Mouse (Mus musculus) heart, embryonic 14.5 days (tissue): Measurements from ENCODE around the gene B3gnt3. TPM values are rescaled to one million over a fixed set of nuclear protein-coding genes. Genes with fewer than 3 reads are reported as not detected.
A peak's percentile ranks its signal among the peaks of the same experiment; 100 is the strongest.
"Not testable (repeated sequence)": the region's sequence is repeated elsewhere in the genome, so short reads cannot be mapped to it uniquely, and the experiment has no call there.

ENCODE experiments used
- ATAC-seq: fragments of 200-750 bp; cut with Nextera tagmentation; 2 replicates; pipeline ENCODE4 v1.8.0; 2017; ENCODE audit warnings: low read depth, moderate TSS enrichment; ENCODE audit not compliant: insufficient number of reproducible peaks, insufficient read depth, low FRiP score
- H3K27ac ChIP-seq, 2 experiments: fragments of 200-500 bp in 1 of 2; fragments of 300-500 bp in 1 of 2; sonication (generic) in 1 of 2; replicated peaks in 1 of 2; 2 replicates each; pipeline ENCODE4 v1.5.1; 2012 to 2014; ENCODE audit warnings: low read depth in 2 of 2, low read length in 2 of 2, control low read depth in 1 of 2, mild to moderate bottlenecking in 1 of 2, mixed read lengths in 1 of 2; ENCODE audit not compliant: control insufficient read depth in 1 of 2, insufficient read depth in 1 of 2
- H3K27me3 ChIP-seq: fragments of 300-500 bp; sonication (generic); 2 replicates; pipeline ENCODE4 v1.6.1; 2014; ENCODE audit warnings: mild to moderate bottlenecking, low read length, control low read depth; ENCODE audit not compliant: control insufficient read depth, insufficient read depth
- H3K36me3 ChIP-seq: fragments of 300-500 bp; sonication (generic); 2 replicates; pipeline ENCODE4 v1.6.1; 2014; ENCODE audit warnings: mild to moderate bottlenecking, control low read depth, low read length, mixed read lengths; ENCODE audit not compliant: control insufficient read depth, insufficient read depth
- H3K4me1 ChIP-seq, 2 experiments: fragments of 200-500 bp in 1 of 2; fragments of 300-500 bp in 1 of 2; sonication (generic) in 1 of 2; 2 replicates each; pipeline ENCODE4 v1.6.1; 2012 to 2014; ENCODE audit warnings: low read length in 2 of 2, control low read depth in 1 of 2, mixed read lengths in 1 of 2; ENCODE audit not compliant: control insufficient read depth in 2 of 2, insufficient read depth in 2 of 2
- H3K4me2 ChIP-seq: fragments of 300-500 bp; sonication (generic); 2 replicates; pipeline ENCODE4 v1.6.1; 2014; ENCODE audit warnings: mild to moderate bottlenecking, low read length
- H3K4me3 ChIP-seq, 2 experiments: fragments of 200-500 bp in 1 of 2; fragments of 300-500 bp in 1 of 2; sonication (generic) in 1 of 2; 2 replicates each; pipeline ENCODE4 v1.5.1; 2012 to 2014; ENCODE audit warnings: low read length in 2 of 2, mild to moderate bottlenecking in 2 of 2, control low read depth in 1 of 2, low read depth in 1 of 2, moderate library complexity in 1 of 2; ENCODE audit not compliant: control insufficient read depth in 1 of 2, insufficient read depth in 1 of 2
- H3K9ac ChIP-seq: fragments of 300-500 bp; sonication (generic); 2 replicates; pipeline ENCODE4 v1.6.1; 2014; ENCODE audit warnings: mild to moderate bottlenecking, low read length
- H3K9me3 ChIP-seq: fragments of 300-500 bp; sonication (generic); 2 replicates; pipeline ENCODE4 v1.6.1; 2016; ENCODE audit warnings: low read length, control low read depth; ENCODE audit not compliant: control insufficient read depth
- WGBS: fragments of 180-500 bp; shearing (Covaris S2); extraction: QIAGEN DNeasy Blood & Tissue Kit; methylation state at CpG from one replicate; pipeline ENCODE4 v1.1.7; 2014; 5-methylcytosine and 5-hydroxymethylcytosine counted together
- polyA plus RNA-seq: library from polyadenylated mRNA; unstranded; fragments of >200 nt; fragmentation: Nextera tagmentation; extraction: Ambion mirVana; gene quantifications from 2 replicates; pipeline ENCODE4 v1.2.1, GENCODE M21; 2014

The B3gnt3 gene
- polyA plus RNA-seq: 3.0 and 3.1 TPM in 2 replicates

DNA sequence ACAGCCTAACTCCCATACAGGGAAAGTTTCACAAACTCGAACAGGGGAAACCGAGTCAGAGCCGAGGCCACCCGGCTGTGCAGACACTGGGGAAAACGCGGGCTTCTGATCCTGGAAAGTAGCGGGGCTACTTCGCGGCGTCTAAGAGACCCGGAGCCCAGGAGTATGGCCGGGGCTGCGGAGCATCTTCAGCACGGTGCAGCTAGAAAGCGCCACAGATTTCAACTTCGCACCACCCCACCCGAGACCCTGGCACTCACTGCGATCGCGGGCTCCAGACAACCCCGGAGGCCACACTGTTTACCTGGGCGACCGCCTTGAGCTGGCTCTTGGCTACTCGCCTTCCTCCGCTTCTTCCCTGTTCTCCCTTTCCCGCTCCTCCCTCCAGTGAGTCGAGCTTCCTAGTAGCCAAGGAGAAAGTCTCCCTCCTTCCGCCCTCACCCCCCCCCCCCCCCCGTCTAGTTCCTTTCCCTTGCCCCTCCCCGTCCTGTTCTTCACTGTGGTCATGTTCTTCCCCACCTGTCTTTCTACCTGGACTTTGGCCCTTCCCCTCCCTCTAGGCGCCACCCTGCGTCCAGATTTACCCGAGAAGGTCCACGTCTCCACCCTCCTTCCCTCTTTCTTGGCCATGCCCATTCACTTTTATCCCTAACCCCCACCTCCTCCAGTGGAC lies at the start of gene B3gnt3:
B3gnt3 (minus strand) TSS at position 376 of the 673 bp plus-strand sequence.
- no peak within 1 kb of the TSS for H3K27ac ChIP-seq
- 15% methylated on average over 30 of the region's 34 CpGs for WGBS
- peak within 1 kb of the TSS; percentile 64 for H3K4me2 ChIP-seq
- H3K4me3 ChIP-seq: peak within 1 kb of the TSS; percentile 33 to 38
- no peaks in the 10 kb centered on the region for H3K36me3 ChIP-seq
- peaks cover 50% of the 10 kb centered on the region for H3K27me3 ChIP-seq
- ATAC-seq: no peak
- H3K9me3 ChIP-seq: no peaks in the 10 kb centered on the region
- peak within 1 kb of the TSS; percentile 50 for H3K9ac ChIP-seq
- H3K4me1 ChIP-seq: peaks cover 4 to 10% of the 10 kb centered on the region in 2 experiments; a peak in 3 of 4 replicates

DNA sequence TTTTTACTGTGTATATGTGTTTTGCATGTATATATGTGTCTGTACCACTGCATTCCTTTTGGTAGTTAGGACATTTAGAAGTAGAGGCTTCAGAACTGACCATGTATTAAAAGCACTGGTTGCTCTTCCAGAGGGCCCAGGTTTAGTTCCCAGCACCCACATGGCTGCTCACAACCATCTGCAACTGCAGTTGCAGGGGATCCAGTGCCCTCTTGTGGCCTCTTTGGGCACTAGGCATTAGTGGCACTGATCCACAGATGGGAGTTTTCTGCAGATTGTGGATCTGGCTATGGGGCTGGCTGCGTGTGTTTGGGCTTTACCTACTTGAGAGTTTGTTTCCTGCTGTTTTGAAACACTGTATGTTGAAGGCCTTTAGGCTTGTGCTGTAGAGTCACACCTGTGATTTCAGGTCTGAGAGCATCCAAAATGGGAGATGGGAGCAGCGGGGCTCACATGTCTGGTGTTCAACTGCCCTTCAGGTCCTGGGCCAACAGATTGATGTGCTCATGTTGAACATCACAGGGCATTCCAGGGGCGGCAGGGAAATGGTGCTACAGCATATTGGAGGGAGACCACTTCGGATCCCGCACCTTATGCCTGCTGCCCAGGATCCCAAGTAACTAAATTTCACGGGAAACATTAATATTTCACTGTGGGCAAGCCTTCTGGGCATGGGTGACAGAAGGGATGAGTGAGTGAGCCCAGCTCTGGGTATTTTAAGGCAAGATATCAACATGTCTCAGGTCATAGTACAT lies 47.9 kb upstream of the B3gnt3 start:
- not testable (repeated sequence) for H3K4me1 ChIP-seq
- 81% methylated on average over 6 of the region's 6 CpGs for WGBS

DNA sequence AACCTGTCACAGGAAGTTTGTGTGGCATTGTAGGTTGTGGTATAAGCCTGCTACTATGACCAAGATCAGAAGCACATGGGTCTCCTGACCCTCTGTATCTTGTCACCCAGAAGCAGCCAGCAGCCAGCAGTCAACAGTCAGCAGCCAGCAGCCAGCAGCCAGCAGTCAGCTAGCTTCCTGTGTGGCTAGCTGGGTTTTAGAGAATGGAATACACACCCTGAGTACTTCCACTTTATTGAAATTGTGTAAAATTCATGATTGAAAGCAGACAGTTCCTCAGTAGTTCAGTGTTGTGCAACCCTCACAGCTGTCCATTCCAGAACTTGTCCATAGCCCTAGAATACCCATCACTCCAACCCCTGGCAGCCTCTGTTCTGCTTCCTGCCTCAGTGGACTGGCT lies 45.5 kb upstream of the B3gnt3 start:
- H3K36me3 ChIP-seq, H3K4me2 ChIP-seq, ATAC-seq: not testable (repeated sequence)

More for the DNA sequence above, 47.9 kb upstream of the B3gnt3 start:
- H3K27me3 ChIP-seq, H3K36me3 ChIP-seq, H3K9me3 ChIP-seq, H3K4me2 ChIP-seq, H3K4me3 ChIP-seq, H3K27ac ChIP-seq, ATAC-seq, H3K9ac ChIP-seq: not testable (repeated sequence)

DNA sequence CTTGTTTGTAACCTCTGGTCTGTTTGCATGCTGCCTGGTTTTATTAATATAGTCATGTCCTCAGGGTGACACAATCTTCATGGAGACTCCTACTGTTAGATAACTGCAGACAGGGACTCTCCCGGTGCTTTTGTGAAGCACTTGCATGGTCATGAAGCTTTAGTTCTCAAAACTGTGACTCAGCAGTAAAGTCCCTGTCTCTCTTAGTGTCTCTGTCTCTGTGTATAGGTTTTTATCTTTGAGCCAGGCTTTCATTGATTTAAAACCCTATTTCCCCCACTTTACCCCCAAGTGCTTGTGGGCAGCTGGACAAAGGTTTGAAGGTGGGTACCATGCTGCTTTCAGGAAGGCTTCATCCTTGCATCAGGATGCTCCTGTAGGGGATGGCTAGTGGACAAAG lies 43.7 kb upstream of the B3gnt3 start:
- Histone ChIP-seq H3K9ac (no peak overlapping the region), H3K4me2 (no peak overlapping the region), H3K9me3 (no peaks in the 10 kb centered on the region), H3K4me3 (no peak overlapping the region), H3K27me3 (no peaks in the 10 kb centered on the region; the same call in 1 of the 2 replicates), H3K4me1 (no peaks in the 10 kb centered on the region; a peak in 1 of 4 replicates), H3K27ac (no peak overlapping the region), H3K36me3 (no peaks in the 10 kb centered on the region)
- WGBS: 75% methylated on average over 1 of the region's 1 CpGs
- no peak for ATAC-seq

More for the DNA sequence above, 45.5 kb upstream of the B3gnt3 start:
- H3K4me1 ChIP-seq, H3K4me3 ChIP-seq, H3K27me3 ChIP-seq, H3K9me3 ChIP-seq, H3K9ac ChIP-seq, H3K27ac ChIP-seq: not testable (repeated sequence)

DNA sequence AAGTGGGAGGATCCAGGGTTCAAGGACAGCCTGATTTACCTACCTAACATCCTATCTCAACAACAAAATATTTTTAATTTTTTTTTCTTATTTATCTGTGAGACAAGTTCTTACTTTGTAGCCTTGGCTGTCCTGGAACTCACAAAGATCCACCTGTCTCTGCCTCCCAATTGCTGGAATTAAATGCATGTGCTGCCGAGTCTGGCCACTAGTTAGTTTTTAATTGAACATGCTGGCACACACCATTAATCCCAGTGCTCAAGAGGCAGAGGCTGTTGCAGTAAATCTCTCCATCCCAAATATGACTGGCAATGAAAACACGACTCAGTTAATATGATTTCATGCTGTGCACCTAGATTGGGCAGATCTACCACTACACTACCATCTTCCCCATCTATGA lies 41.2 kb upstream of the B3gnt3 start:
- ATAC-seq: no peak

DNA sequence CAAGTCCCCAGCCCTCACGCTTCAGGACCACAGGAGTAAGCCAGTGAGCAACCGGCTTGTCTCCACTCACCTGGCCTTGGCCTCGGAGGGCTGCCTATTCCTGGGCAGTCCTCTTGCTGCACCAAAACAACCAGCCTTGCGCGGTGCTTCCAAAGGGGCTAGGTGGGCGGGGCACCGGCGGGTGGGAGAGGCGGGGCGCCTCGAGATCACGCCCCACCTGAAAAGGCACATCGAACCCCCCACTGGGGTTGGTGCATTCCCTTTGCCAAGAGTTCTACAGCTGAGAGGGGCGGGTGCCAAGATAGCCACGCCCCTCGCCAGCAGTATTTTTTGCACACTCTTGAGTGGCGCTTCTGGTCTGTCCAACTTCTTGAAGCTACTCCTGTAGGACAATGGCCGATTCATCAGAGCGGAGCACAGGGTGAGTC lies 40.1 kb upstream of the B3gnt3 start:
- no peaks in the 10 kb centered on the region; a peak in 1 of 4 replicates for H3K4me1 ChIP-seq
- no peak overlapping the region for H3K9ac ChIP-seq
- no peaks in the 10 kb centered on the region for H3K9me3 ChIP-seq
- peak overlapping the region; percentile 51 for H3K4me2 ChIP-seq
- ATAC-seq: 0 out of 2 replicates have a peak, but pooled peaks have one; percentile 29
- H3K27me3 ChIP-seq: no peaks in the 10 kb centered on the region; the same call in 1 of the 2 replicates
- no peak overlapping the region for H3K27ac ChIP-seq
- WGBS: 5% methylated on average over 19 of the region's 19 CpGs
- 0 out of 4 replicates have a peak overlapping the region, but pooled peaks of 1 of the 2 experiments have one; percentile 8 for H3K4me3 ChIP-seq
- H3K36me3 ChIP-seq: no peaks in the 10 kb centered on the region

More for the DNA sequence above, 41.2 kb upstream of the B3gnt3 start:
- Histone ChIP-seq H3K27me3 (no peaks in the 10 kb centered on the region; the same call in 1 of the 2 replicates), H3K9ac (no peak overlapping the region), H3K4me1 (no peaks in the 10 kb centered on the region; a peak in 1 of 4 replicates), H3K9me3 (no peaks in the 10 kb centered on the region), H3K4me2 (no peak overlapping the region), H3K27ac (no peak overlapping the region), H3K36me3 (no peaks in the 10 kb centered on the region), H3K4me3 (no peak overlapping the region)
- WGBS: 66% methylated on average over 2 of the region's 2 CpGs

DNA sequence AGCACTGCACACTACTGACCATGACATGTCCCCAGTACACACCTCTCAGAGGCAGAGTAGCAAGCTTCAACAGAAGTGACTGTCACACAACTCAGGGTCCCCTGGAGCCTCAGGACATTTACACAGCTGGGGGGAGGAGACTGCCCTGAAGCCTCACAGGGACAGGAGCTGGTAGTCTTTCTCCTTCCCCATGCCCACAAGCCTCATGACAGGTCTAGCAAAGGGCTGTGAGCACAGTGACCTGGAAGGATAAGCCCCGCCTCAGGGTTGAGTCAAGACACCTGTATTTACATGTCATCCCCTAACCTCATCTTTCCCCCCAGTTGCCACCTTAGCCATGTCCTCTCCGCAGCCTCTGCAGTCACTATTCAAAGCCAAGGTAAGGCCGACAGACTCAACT lies 39.6 kb upstream of the B3gnt3 start:
- 17% methylated on average over 3 of the region's 3 CpGs for WGBS
- Histone ChIP-seq H3K27ac (no peak overlapping the region), H3K4me3 (no peak overlapping the region)

More for the DNA sequence above, 39.6 kb upstream of the B3gnt3 start:
- H3K4me2 ChIP-seq: peak overlapping the region; percentile 51; the same call in 1 of the 2 replicates
- H3K9me3 ChIP-seq: no peaks in the 10 kb centered on the region
- H3K36me3 ChIP-seq: no peaks in the 10 kb centered on the region
- H3K9ac ChIP-seq: no peak overlapping the region
- H3K27me3 ChIP-seq: no peaks in the 10 kb centered on the region; the same call in 1 of the 2 replicates
- H3K4me1 ChIP-seq: no peaks in the 10 kb centered on the region; a peak in 1 of 4 replicates
- ATAC-seq: no peak
